Mouse (Mus musculus) heart, embryonic 15.5 days (tissue): Measurements from ENCODE around the gene Hspb11. TPM values are rescaled to one million over a fixed set of nuclear protein-coding genes. Genes with fewer than 3 reads are reported as not detected.

ENCODE experiments used
- ATAC-seq: fragments of 200-750 bp; cut with Nextera tagmentation; replicated peaks from 2 replicates; pipeline ENCODE4 v1.8.0; 2017; ENCODE audit warnings: low read depth, moderate TSS enrichment; ENCODE audit not compliant: insufficient number of reproducible peaks, insufficient read depth, low FRiP score
- H3K27ac ChIP-seq: fragments of 300-500 bp; sonication (generic); 2 replicates; pipeline ENCODE4 v1.5.1; 2015; ENCODE audit warnings: mild to moderate bottlenecking, inconsistent platforms
- H3K27me3 ChIP-seq: fragments of 300-500 bp; sonication (generic); 2 replicates; pipeline ENCODE4 v1.6.1; 2015; ENCODE audit warnings: inconsistent platforms
- H3K36me3 ChIP-seq: fragments of 300-500 bp; sonication (generic); 2 replicates; pipeline ENCODE4 v1.6.1; 2015; ENCODE audit warnings: mild to moderate bottlenecking, inconsistent platforms
- H3K4me1 ChIP-seq: fragments of 300-500 bp; sonication (generic); replicated peaks from 2 replicates; pipeline ENCODE4 v1.6.1; 2015; ENCODE audit warnings: inconsistent platforms
- H3K4me2 ChIP-seq: fragments of 300-500 bp; sonication (generic); 2 replicates; pipeline ENCODE4 v1.6.1; 2015; ENCODE audit warnings: inconsistent platforms, mild to moderate bottlenecking, moderate library complexity
- H3K4me3 ChIP-seq: fragments of 300-500 bp; sonication (generic); 2 replicates; pipeline ENCODE4 v1.5.1; 2015; ENCODE audit warnings: mild to moderate bottlenecking, inconsistent platforms
- H3K9ac ChIP-seq: fragments of 300-500 bp; sonication (generic); 2 replicates; pipeline ENCODE4 v1.6.1; 2015; ENCODE audit warnings: mild to moderate bottlenecking, inconsistent platforms
- H3K9me3 ChIP-seq: fragments of 300-500 bp; sonication (generic); replicated peaks from 2 replicates; pipeline ENCODE4 v1.6.1; 2016; ENCODE audit warnings: inconsistent platforms
- WGBS: fragments of 180-500 bp; shearing (Covaris S2); methylation state at CpG from one replicate; pipeline ENCODE4 v1.1.7; 2015; ENCODE audit warnings: mixed read lengths; 5-methylcytosine and 5-hydroxymethylcytosine counted together
- polyA plus RNA-seq: library from polyadenylated mRNA; unstranded; fragments of >200 nt; fragmentation: Nextera tagmentation; extraction: Ambion mirVana; gene quantifications from 2 replicates; pipeline ENCODE4 v1.2.1, GENCODE M21; 2015

Gene Hspb11
- polyA plus RNA-seq, 1 experiment from 2014 or later: 40.2 TPM

DNA sequence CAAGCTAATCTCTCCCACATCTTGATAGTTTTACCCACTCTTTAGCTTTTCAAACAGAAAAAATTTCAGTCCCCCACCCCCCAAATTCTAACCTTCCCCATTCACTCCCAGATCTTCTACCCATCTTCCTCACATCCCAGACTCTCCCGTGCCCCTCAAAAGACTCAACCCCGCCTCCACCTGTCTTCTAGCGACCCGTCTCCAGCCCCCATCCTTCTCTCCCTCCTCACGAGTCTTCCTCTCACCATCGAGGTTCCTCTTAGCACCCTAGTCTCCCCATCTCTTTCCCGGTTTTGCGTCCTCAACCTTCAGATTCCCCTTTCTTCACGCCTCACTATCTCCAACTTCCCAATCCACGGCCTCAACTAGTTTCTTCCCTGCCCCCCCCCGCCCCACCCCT lies 871 bp upstream of the Hspb11 start:
- Histone ChIP-seq H3K36me3 (no peaks in the 10 kb centered on the region), H3K27me3 (no peaks in the 10 kb centered on the region), H3K4me3 (peak overlapping the region; percentile 95), H3K27ac (peak overlapping the region; percentile 86; the same call in 1 of the 2 replicates), H3K4me2 (peak overlapping the region; percentile 86), H3K9ac (peak overlapping the region; percentile 85), H3K9me3 (no peaks in the 10 kb centered on the region), H3K4me1 (peaks cover 41% of the 10 kb centered on the region)
- ATAC-seq: no peak
- WGBS: 2% methylated on average over 11 of the region's 11 CpGs

DNA sequence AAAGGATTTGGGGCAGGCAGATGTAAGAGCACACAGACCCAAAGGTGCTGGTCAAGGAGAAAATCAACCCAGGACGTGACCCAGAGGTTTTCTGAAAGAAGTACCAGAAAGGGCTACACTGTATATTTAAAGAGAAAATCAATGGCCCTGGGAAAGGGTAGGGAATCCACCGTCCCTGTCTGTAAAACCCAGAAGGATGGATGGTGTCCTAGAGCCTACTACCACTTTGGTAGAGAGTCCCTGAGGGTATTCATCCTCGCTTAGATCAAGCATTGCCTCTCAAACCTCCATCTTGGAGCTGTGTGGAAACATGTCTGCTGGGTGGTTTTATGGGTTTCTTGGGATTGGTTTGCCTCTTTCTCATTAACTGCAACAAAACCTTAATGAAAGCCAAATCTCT lies 1.0 kb downstream of the Hspb11 start:
- Histone ChIP-seq H3K27me3 (no peaks in the 10 kb centered on the region), H3K9me3 (no peaks in the 10 kb centered on the region), H3K4me1 (peaks cover 27% of the 10 kb centered on the region), H3K9ac (peak overlapping the region; percentile 85), H3K36me3 (no peaks in the 10 kb centered on the region), H3K27ac (peak overlapping the region; percentile 86), H3K4me2 (peak overlapping the region; percentile 86), H3K4me3 (peak overlapping the region; percentile 95)
- 26% methylated on average over 3 of the region's 3 CpGs for WGBS
- ATAC-seq: no peak

DNA sequence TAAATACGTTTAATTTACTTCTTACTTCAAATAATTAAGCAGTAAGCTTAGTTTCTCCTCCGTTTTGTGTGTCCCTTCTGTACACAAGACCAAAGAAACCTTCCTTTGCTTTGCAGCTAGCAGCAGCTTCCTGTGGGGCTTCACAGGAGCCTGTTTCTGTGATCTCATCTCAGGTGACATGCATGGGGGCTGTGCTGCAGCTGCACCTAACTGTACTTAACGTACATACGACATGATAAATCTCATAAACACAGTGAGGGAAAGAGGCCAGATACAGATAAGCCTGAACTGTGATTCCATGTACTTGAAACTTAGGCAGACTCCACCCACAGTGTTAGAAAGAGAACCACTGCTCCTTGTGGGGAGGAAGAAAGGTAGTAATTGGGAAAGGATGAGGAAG lies 6.6 kb downstream of the Hspb11 start:
- Histone ChIP-seq H3K9ac (no peak overlapping the region), H3K27ac (no peak overlapping the region), H3K4me2 (no peak overlapping the region), H3K27me3 (no peaks in the 10 kb centered on the region), H3K4me3 (no peak overlapping the region), H3K4me1 (no peaks in the 10 kb centered on the region), H3K36me3 (no peaks in the 10 kb centered on the region; the same call in 1 of the 2 replicates), H3K9me3 (no peaks in the 10 kb centered on the region)
- 30% methylated on average over 4 of the region's 4 CpGs for WGBS
- ATAC-seq: no peak

DNA sequence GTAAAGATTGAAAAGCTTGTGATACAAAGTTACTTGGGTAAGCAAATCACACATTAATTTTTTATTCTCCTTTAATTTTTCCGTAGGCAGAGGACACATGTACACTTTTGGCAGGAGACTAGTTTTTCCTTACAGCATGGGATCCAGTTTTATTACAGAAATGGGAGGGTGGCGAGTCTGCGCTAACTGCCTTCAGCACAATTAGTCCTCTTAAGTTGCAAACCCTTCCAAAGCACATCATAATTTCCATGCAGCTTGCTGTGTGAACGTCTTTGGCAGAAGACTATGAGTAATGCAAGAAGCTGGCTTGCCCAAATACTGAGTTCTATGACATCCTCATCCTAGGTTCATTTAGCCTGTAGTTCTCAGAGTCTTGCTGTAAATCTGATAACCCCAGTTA lies 20.3 kb downstream of the Hspb11 start:
- no peak overlapping the region for H3K4me2 ChIP-seq
- no peak overlapping the region for H3K27ac ChIP-seq
- no peaks in the 10 kb centered on the region for H3K4me1 ChIP-seq
- no peaks in the 10 kb centered on the region for H3K9me3 ChIP-seq
- ATAC-seq: no peak
- no peak overlapping the region for H3K4me3 ChIP-seq
- 74% methylated on average over 4 of the region's 4 CpGs for WGBS
- H3K9ac ChIP-seq: no peak overlapping the region
- no peaks in the 10 kb centered on the region for H3K36me3 ChIP-seq
- H3K27me3 ChIP-seq: no peaks in the 10 kb centered on the region

DNA sequence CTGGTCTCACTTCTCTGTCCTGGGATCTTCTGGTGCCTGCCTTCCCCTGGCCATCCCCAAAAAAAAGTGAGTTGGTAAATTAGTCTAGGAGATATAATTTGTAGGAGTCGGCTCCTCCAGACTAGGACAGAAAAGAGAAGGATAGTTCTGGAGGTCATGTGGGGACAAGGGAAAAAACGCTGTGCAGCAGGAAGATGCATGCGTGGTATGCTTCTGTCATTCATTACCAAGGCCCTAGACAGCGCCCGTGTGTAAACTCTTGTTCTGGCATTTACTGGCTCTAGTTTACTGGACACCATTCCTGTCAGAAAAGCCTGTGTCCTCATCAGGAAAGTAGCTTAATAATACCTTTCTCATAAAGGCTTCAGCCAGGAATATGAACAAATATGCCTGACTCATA lies 21.1 kb downstream of the Hspb11 start:
- H3K36me3 ChIP-seq: no peaks in the 10 kb centered on the region
- no peak for ATAC-seq
- no peak overlapping the region for H3K4me2 ChIP-seq
- H3K4me1 ChIP-seq: no peaks in the 10 kb centered on the region
- H3K9ac ChIP-seq: no peak overlapping the region
- H3K27ac ChIP-seq: no peak overlapping the region
- H3K4me3 ChIP-seq: no peak overlapping the region
- H3K27me3 ChIP-seq: no peaks in the 10 kb centered on the region
- WGBS: 63% methylated on average over 5 of the region's 5 CpGs
- H3K9me3 ChIP-seq: no peaks in the 10 kb centered on the region

DNA sequence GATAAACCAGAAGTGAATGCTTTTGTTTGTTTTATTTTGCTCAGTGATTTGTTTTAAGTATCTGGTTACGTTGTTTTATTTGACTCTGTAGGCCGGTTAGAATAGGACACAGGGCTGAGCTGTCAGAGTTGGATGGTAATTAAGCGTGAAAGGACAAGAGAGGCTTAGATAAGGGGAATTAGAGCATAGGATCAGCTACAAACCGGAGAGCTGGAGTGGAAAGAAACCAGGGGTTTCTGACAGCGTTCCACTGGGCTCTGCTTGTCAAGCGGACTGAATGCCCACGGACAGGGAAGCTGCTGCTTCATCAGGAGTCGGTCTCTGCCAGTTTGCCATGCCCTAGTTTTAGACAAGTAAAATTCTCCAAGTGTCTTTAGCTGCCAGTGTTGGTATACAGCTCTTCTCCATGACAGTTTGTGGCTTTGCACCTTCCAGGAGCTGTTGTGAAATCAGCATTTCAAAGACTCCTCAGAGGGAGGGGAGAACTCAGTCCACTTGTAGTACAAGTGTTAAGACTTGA lies 24.9 kb downstream of the Hspb11 start:
- H3K27ac ChIP-seq: no peak overlapping the region
- H3K4me1 ChIP-seq: no peaks in the 10 kb centered on the region
- no peak overlapping the region for H3K4me2 ChIP-seq
- WGBS: 26% methylated on average over 8 of the region's 8 CpGs
- H3K9me3 ChIP-seq: no peaks in the 10 kb centered on the region
- no peak overlapping the region for H3K4me3 ChIP-seq
- H3K36me3 ChIP-seq: 0 out of 2 replicates have a peak, but pooled peaks cover 5% of the 10 kb centered on the region
- ATAC-seq: no peak
- no peaks in the 10 kb centered on the region for H3K27me3 ChIP-seq
- no peak overlapping the region for H3K9ac ChIP-seq

DNA sequence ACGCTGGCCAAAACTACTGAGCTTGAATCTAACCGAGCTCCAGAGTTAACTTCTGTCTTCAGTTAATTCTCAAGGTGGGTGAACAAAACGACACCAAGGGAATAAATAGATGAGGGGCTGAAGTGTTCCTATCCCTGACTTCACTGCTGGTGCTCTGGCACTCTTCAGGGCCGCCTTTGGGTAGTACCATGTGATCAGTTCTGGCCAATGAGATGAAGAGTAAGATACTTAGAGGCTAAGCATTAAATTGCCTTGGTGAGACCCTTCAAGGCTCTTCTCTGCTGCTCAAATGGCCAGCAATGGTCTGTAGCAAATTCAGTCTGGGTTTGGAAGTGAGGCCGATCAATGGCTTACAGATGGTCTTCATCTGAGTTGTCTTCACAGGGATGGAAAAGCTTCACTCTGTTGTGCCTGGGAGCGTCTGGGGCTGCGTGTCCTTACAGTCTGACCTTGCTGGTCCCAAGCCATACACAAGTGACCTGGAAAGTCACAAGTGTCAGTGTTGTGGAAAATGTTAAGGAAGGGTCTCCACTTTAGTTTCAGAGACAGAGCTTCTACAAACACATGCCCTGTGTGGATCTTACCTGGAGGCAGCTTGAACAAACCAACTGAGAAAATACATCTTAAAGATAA lies 27.6 kb downstream of the Hspb11 start:
- Histone ChIP-seq H3K27ac (no peak overlapping the region), H3K4me2 (no peak overlapping the region), H3K9ac (no peak overlapping the region), H3K27me3 (no peaks in the 10 kb centered on the region), H3K4me3 (no peak overlapping the region), H3K36me3 (0 out of 2 replicates have a peak, but pooled peaks cover 5% of the 10 kb centered on the region), H3K9me3 (no peaks in the 10 kb centered on the region), H3K4me1 (no peaks in the 10 kb centered on the region)
- 70% methylated on average over 7 of the region's 7 CpGs for WGBS
- no peak for ATAC-seq

DNA sequence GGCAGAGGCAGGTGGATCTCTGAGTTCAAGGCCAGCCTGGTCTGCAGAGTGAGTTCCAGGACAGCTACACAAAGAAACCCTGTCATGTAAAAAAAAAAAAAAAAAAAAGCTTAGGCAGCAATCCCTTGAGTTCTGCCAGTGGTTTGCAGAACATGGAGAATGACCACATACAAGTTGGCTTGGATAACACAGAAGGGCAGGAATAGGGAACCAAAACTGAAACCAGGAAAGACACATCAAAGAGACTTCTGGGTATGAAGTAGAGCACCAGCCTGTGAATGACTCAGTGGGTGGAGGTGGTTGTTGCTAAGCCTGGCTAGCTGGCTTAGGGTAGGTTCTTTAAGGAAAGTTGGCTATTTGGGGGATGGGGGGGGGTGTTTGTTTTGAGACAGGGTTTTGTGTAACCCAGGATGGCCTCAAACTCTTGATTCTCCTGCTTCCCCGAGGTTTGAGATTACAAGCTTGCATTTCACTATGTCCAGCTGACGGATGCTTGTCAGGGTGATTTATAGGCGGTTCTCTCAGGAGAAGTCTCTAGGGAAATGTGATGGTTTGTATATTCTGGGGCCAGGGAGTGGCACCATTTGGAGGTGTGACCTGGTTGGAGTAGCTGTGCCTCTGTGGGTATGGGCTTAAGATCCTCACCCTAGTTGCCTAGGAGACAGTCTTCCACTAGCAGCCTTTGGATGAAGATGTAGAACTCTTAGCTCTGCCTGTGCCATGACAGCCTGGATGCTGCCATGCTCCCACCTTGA lies 32.2 kb downstream of the Hspb11 start:
- Histone ChIP-seq H3K4me1 (no peaks in the 10 kb centered on the region), H3K27me3 (no peaks in the 10 kb centered on the region), H3K4me3 (no peak overlapping the region), H3K9me3 (no peaks in the 10 kb centered on the region), H3K27ac (no peak overlapping the region), H3K9ac (no peak overlapping the region), H3K36me3 (no peaks in the 10 kb centered on the region), H3K4me2 (no peak overlapping the region)
- no peak for ATAC-seq
- WGBS: 68% methylated on average over 3 of the region's 3 CpGs

DNA sequence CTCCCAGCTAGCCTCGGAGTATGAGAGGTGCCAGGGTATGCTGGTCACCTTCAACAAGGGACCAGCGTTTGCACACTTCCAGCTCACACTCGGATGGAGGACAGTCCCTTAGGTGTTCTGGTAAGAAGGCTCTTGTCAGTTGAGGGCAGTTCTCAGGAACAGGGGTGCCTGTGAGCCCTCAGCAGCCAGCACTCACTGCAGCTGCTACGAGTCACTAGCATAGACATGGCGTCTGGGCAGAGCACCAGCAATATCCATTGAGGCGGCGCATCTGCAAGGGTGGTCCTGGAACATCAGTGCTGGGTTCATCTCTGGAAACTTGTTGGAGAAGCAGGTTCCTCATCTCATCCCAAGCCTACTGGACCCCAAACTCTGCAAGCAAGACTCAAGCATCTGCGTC lies 33.0 kb downstream of the Hspb11 start:
- no peaks in the 10 kb centered on the region for H3K9me3 ChIP-seq
- H3K4me2 ChIP-seq: no peak overlapping the region
- 88% methylated on average over 8 of the region's 8 CpGs for WGBS
- no peak overlapping the region for H3K9ac ChIP-seq
- ATAC-seq: no peak
- no peaks in the 10 kb centered on the region for H3K4me1 ChIP-seq
- no peak overlapping the region for H3K27ac ChIP-seq
- no peak overlapping the region for H3K4me3 ChIP-seq
- H3K27me3 ChIP-seq: no peaks in the 10 kb centered on the region
- no peaks in the 10 kb centered on the region for H3K36me3 ChIP-seq

DNA sequence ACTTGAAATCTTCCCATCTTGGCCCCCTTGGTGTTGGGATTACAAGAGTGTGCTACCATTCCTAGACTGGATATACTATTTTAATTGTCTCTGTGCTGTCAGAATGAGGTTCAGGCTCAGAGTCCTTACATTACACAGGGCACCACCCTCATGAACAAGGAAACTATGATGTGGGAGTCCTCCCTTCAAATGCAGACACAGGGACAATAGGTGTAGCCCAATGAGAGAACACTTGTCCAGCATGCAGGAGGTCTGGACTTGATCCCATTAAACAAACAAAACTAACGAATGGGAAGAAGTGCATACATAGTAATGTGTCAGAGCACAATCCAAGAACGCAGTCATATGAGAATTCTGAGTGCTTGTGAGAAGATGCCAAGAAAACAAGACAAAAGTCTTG lies 34.1 kb downstream of the Hspb11 start:
- no peaks in the 10 kb centered on the region for H3K4me1 ChIP-seq
- ATAC-seq: no peak
- H3K9me3 ChIP-seq: no peaks in the 10 kb centered on the region
- H3K4me3 ChIP-seq: no peak overlapping the region
- no peaks in the 10 kb centered on the region for H3K27me3 ChIP-seq
- no peak overlapping the region for H3K4me2 ChIP-seq
- H3K36me3 ChIP-seq: no peaks in the 10 kb centered on the region
- H3K9ac ChIP-seq: no peak overlapping the region
- H3K27ac ChIP-seq: no peak overlapping the region
- WGBS: 86% methylated on average over 2 of the region's 2 CpGs

DNA sequence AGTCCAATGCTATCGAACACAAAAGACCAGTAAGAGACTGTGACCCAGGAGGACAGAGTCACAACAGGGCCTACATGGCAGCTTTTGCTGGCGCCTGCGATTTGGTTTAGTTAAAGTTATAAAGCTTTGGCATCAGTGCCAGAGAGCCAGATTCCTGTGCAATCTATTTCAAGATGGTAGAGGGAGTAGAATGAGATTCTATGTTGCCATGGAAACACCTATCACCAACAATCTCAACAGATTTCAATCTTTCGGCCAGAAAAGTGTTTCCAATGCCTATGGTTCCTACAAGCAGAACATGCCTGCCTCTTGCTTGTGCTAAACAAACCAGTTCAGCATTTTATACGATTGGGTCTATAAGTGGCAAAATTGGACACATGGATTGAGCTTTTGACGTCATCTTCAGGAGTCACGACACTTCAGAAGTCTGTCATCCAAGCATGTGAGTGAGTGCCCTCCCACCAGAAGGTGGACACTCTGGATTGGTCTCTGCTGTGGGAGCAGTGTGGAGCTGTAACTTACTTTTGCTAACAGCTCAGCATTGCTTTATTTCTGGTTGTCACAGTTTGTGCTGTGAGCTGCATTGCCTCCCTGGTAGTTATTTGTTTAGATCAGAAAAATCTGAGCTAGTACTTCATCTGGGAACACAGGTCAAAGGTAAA lies 38.3 kb downstream of the Hspb11 start:
- WGBS: 82% methylated on average over 7 of the region's 7 CpGs
- Histone ChIP-seq H3K27ac (no peak overlapping the region), H3K36me3 (no peaks in the 10 kb centered on the region), H3K27me3 (no peaks in the 10 kb centered on the region), H3K4me2 (no peak overlapping the region), H3K4me1 (no peaks in the 10 kb centered on the region), H3K9me3 (no peaks in the 10 kb centered on the region), H3K4me3 (no peak overlapping the region), H3K9ac (no peak overlapping the region)
- ATAC-seq: no peak
